Mouse (Mus musculus) CD4-positive, CD25-positive, alpha-beta regulatory T cell, adult 2 months (primary cell): ENCODE results near the gene Zfp319.
A peak's percentile ranks its signal among the peaks of the same experiment; 100 is the strongest.

Experiments
- DNase-seq: peaks from one replicate; pipeline ENCODE4 v3.0.0-alpha.2; 2012; ENCODE audit warnings: low read depth, low spot score

The Zfp319 gene

GRCm38 (mm10) chr8:95351461-95351860 lies 19.7 kb upstream of the Zfp319 start:
- no peak for DNase-seq

GRCm38 (mm10) chr8:95348811-95349630 lies 17.3 kb upstream of the Zfp319 start:
- peak; percentile 55 for DNase-seq

- DNase-seq: no peak
These were observed 16.6 kb upstream of the Zfp319 start for GRCm38 (mm10) chr8:95348356-95348755.

GRCm38 (mm10) chr8:95346643-95347545 lies 15.1 kb upstream of the Zfp319 start:
- peak; percentile 73 for DNase-seq

GRCm38 (mm10) chr8:95344668-95345067 lies 12.9 kb upstream of the Zfp319 start:
- no peak for DNase-seq

GRCm38 (mm10) chr8:95341721-95342120 lies 10.0 kb upstream of the Zfp319 start:
- no peak for DNase-seq

GRCm38 (mm10) chr8:95336363-95336762 lies 4.6 kb upstream of the Zfp319 start:
- DNase-seq: no peak

GRCm38 (mm10) chr8:95335706-95336105 lies 4.0 kb upstream of the Zfp319 start:
- DNase-seq: no peak

GRCm38 (mm10) chr8:95332437-95333199 lies 868 bp upstream of the Zfp319 start:
- no peak for DNase-seq

- DNase-seq: no peak
These were observed 512 bp downstream of the Zfp319 start for GRCm38 (mm10) chr8:95331156-95331719.

- DNase-seq: no peak
These were observed 1.4 kb downstream of the Zfp319 start for GRCm38 (mm10) chr8:95330367-95330766.

GRCm38 (mm10) chr8:95327866-95328465 lies 3.8 kb downstream of the Zfp319 start:
- no peak for DNase-seq

- DNase-seq: no peak
These were observed 4.9 kb downstream of the Zfp319 start for GRCm38 (mm10) chr8:95326822-95327221.

- no peak for DNase-seq
These were observed 7.1 kb downstream of the Zfp319 start for GRCm38 (mm10) chr8:95324646-95325045.

GRCm38 (mm10) chr8:95323201-95323600 lies 8.5 kb downstream of the Zfp319 start:
- DNase-seq: no peak

GRCm38 (mm10) chr8:95320224-95321139 lies 11.3 kb downstream of the Zfp319 start:
- peak; percentile 89 for DNase-seq

- no peak for DNase-seq
These were observed 16.4 kb downstream of the Zfp319 start for GRCm38 (mm10) chr8:95315350-95315749.

- peak; percentile 24 for DNase-seq
These were observed 17.0 kb downstream of the Zfp319 start for GRCm38 (mm10) chr8:95314707-95315106.

GRCm38 (mm10) chr8:95313857-95314256 lies 17.9 kb downstream of the Zfp319 start:
- no peak for DNase-seq

- peak; percentile 43 for DNase-seq
These were observed 18.9 kb downstream of the Zfp319 start for GRCm38 (mm10) chr8:95312836-95313235.
